12 mouse cellular contexts compared by ENCODE assay signal in genomic region chr11:16259876-16260275, GRCm38 (mm10). TPM values are rescaled to one million over a fixed set of nuclear protein-coding genes. Genes with fewer than 3 reads are reported as not detected.
A peak's percentile ranks its signal among the peaks of the same experiment; 100 is the strongest.
DNase-seq lines count a peak whose midpoint lies in the region; ATAC-seq and TF ChIP-seq lines count a peak whose summit lies in the region.
"Had no signal": no experiment of that assay in that cellular context is flagged by ENCODE, and none has a peak within 500 bp of the region (broad histone marks: within the 10 kb centered on the region; RNA-seq: fewer than 3 reads in every experiment).

No protein-coding gene starts in this region.

- TF ChIP-seq CTCF in cortical plate, adult 2 months (IDR thresholded peaks at IDR 0.05; ENCODE audit: extremely low read depth, insufficient read depth, low read length), result no peak
- no peak for TF ChIP-seq CTCF in thymus, adult 2 months (IDR thresholded peaks at IDR 0.05; ENCODE audit: borderline replicate concordance, control insufficient read depth, extremely low read depth, insufficient read depth, low read length, poor library complexity)

- intact Hi-C loops in gastrocnemius, postnatal 36 days (cut with DNase I), result loop anchor here (5.0 kb wide), 1 partner anchor 152 kb away; no protein-coding TSS in a partner anchor

- H3K4me3 ChIP-seq in heart, embryonic 13.5 days, result 0 out of 2 replicates have a peak overlapping the region, but pooled peaks have one; percentile 53
- H3K4me3 ChIP-seq in cortical plate, adult 2 months (ENCODE audit: insufficient read depth, low read length), result peak overlapping the region; percentile 93
- 0 out of 2 replicates have a peak overlapping the region, but pooled peaks have one; percentile 7 for H3K4me3 ChIP-seq in hindbrain, embryonic 12.5 days
- H3K4me3 ChIP-seq in thymus, adult 2 months (ENCODE audit: control insufficient read depth, insufficient read depth, low read length), result no peak overlapping the region

- peaks cover 50% of the 10 kb centered on the region for H3K27me3 ChIP-seq in heart, embryonic 13.5 days (replicated peaks)
- peaks cover 42% of the 10 kb centered on the region for H3K27me3 ChIP-seq in hindbrain, embryonic 12.5 days
- peaks cover 3% of the 10 kb centered on the region; the same call in 1 of the 2 replicates for H3K27me3 ChIP-seq in thymus, adult 2 months (ENCODE audit: control insufficient read depth, insufficient read depth, low read length)

- DNase-seq in heart, adult 9 months (ENCODE audit: low spot score in 2 of 2), result no peak
- peak; percentile 33 for DNase-seq in neural tube, embryonic 10.5 days (ENCODE audit: extremely low spot score, low spot score)
- DNase-seq in gastrocnemius, postnatal 36 days, result no peak
- no peak for DNase-seq in spleen, adult 18-20 months
- no peak for DNase-seq in thymus, adult 2 months
- DNase-seq: B cell, adult 2 months; cerebellum, postnatal 14 days had no signal

- no peak for TF ChIP-seq POLR2A in cortical plate, adult 2 months (IDR thresholded peaks at IDR 0.05; ENCODE audit: extremely low read depth, insufficient read depth, low read length)
- no peak for TF ChIP-seq POLR2A in thymus, adult 2 months (IDR thresholded peaks at IDR 0.05; ENCODE audit: control insufficient read depth, extremely low read depth, insufficient read depth, low read length, poor library complexity)

- no peak overlapping the region for H3K9ac ChIP-seq in heart, embryonic 13.5 days
- H3K9ac ChIP-seq in hindbrain, embryonic 12.5 days, result no peak overlapping the region
- H3K9ac ChIP-seq: lung, embryonic 15.5 days had no signal

- no peaks in the 10 kb centered on the region for H3K36me3 ChIP-seq in heart, embryonic 13.5 days
- no peaks in the 10 kb centered on the region for H3K36me3 ChIP-seq in hindbrain, embryonic 12.5 days
- H3K36me3 ChIP-seq in thymus, adult 2 months (ENCODE audit: control insufficient read depth, insufficient read depth, low read length), result no peaks in the 10 kb centered on the region
- H3K36me3 ChIP-seq: lung, embryonic 15.5 days had no signal

- no peak overlapping the region for H3K27ac ChIP-seq in heart, embryonic 13.5 days (replicated peaks)
- H3K27ac ChIP-seq in cortical plate, adult 2 months (ENCODE audit: insufficient read depth, low read length), result peak overlapping the region; percentile 70; the same call in 1 of the 2 replicates
- no peak overlapping the region for H3K27ac ChIP-seq in hindbrain, embryonic 12.5 days
- H3K27ac ChIP-seq in thymus, adult 2 months (ENCODE audit: control insufficient read depth, insufficient read depth, low read length), result no peak overlapping the region
- H3K27ac ChIP-seq: kidney, postnatal 0 days; lung, embryonic 15.5 days had no signal

- no peak overlapping the region for H3K4me2 ChIP-seq in heart, embryonic 13.5 days
- peak overlapping the region; percentile 89 for H3K4me2 ChIP-seq in hindbrain, embryonic 12.5 days (replicated peaks)

- no peak for ATAC-seq in heart, embryonic 13.5 days (ENCODE audit: extremely low read depth, insufficient number of reproducible peaks, low FRiP score, low TSS enrichment)
- ATAC-seq in hindbrain, embryonic 12.5 days (ENCODE audit: low FRiP score), result no peak

- H3K9me3 ChIP-seq in heart, embryonic 13.5 days, result no peaks in the 10 kb centered on the region
- H3K9me3 ChIP-seq in hindbrain, embryonic 12.5 days (replicated peaks), result no peaks in the 10 kb centered on the region
- H3K9me3 ChIP-seq: lung, embryonic 15.5 days had no signal

- H3K4me1 ChIP-seq in heart, embryonic 13.5 days, result peaks cover 19% of the 10 kb centered on the region
- H3K4me1 ChIP-seq in cortical plate, adult 2 months (ENCODE audit: control insufficient read depth, insufficient read depth, low read length), result no peaks in the 10 kb centered on the region; the same call in 1 of the 2 replicates
- 0 out of 2 replicates have a peak, but pooled peaks cover 3% of the 10 kb centered on the region for H3K4me1 ChIP-seq in hindbrain, embryonic 12.5 days
- no peaks in the 10 kb centered on the region for H3K4me1 ChIP-seq in thymus, adult 2 months (replicated peaks; ENCODE audit: control insufficient read depth, insufficient read depth, low read length)

- 16% methylated on average over 9 of the region's 9 CpGs for WGBS in heart, embryonic 13.5 days
- 18% methylated on average over 9 of the region's 9 CpGs for WGBS in hindbrain, embryonic 12.5 days
- WGBS in thymus, adult 2 months, result 32% methylated on average over 9 of the region's 9 CpGs

RNA-seq across cellular contexts. Expression of gene Vstm2a, which starts 2.4 kb away (rescaled TPM):
- 0.09 and 0.25 TPM in 2 replicates for polyA plus RNA-seq in heart, embryonic 13.5 days (2015; fragmentation: Nextera tagmentation; extraction: Ambion mirVana)
- polyA plus RNA-seq in cortical plate, adult 2 months (2012; rRNA removed), result 84.1 and 86.2 TPM in 2 replicates
- 13.3 and 14.4 TPM in 2 replicates for polyA plus RNA-seq in hindbrain, embryonic 12.5 days (2016; fragmentation: Nextera tagmentation; extraction: Ambion mirVana)
- total RNA-seq in gastrocnemius, postnatal 36 days (2021), result under 1 TPM in 1 of 2 experiments, not detected in 1; 0.15 TPM
- polyA plus RNA-seq in thymus, adult 2 months (2012; rRNA removed), result 0.13 and 0.15 TPM in 2 replicates

Comparison
In these comparisons a context has a peak if more than half of its experiments do, and no peak if none do; other contexts are left out.
1. RNA of gene Vstm2a, which starts 2.4 kb away (polyA plus RNA-seq): 84.1 to 86.2 TPM in cortical plate, adult 2 months and 13.3 to 14.4 TPM in hindbrain, embryonic 12.5 days; 0.09 to 0.25 TPM in heart, embryonic 13.5 days and 0.13 to 0.15 TPM in thymus, adult 2 months; every median in the first group is over 10 times any median in the second.